Mouse (Mus musculus) layer of hippocampus, adult 2 months (tissue): ENCODE data around the gene Pcsk2. TPM values are rescaled to one million over a fixed set of nuclear protein-coding genes. Genes with fewer than 3 reads are reported as not detected.
A peak's percentile ranks its signal among the peaks of the same experiment; 100 is the strongest.

Experiments used
- DNase-seq, 2 experiments: peaks; one replicate each; pipeline ENCODE4 v3.0.0; 2022; ENCODE audit warnings: low spot score in 2 of 2
- H3K27ac ChIP-seq: fragments of 200-600 bp; 2 replicates; pipeline ENCODE4 v1.8.1; 2022
- H3K4me3 ChIP-seq: fragments of 200-600 bp; 2 replicates; pipeline ENCODE4 v1.8.1; 2022; ENCODE audit warnings: mild to moderate bottlenecking
- CTCF ChIP-seq: fragments of 200-600 bp; conservative IDR thresholded peaks from 2 replicates; pipeline ENCODE4 v1.8.1; 2022; ENCODE audit warnings: antibody characterized with exemption, mild to moderate bottlenecking, moderate library complexity
- total RNA-seq, 2 experiments: library from RNA; stranded (reverse); gene quantifications; 2 replicates each; pipeline ENCODE4 v1.2.3; 2021

The Pcsk2 gene
- total RNA-seq, 2 experiments from 2014 or later: 168 to 172 TPM

DNA sequence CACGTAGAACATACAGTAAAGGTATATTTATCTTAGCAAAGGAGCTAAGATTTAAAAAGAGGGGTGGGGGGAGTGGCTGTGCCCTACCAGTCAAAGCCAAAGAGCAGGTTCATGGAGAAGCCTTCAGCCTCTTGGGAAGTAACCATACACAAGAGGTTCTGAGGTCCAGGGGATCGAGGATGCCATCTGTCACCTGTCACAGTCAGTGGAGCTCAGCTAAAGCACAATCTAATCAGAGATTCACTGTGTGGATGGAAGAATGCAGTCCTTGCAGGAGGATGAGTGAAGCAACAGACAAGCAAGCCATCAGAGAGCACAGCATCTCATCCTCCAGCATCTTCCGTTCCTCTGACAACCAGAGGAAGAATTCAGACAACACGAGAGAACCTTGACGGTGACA is 244.0 kb downstream of the Pcsk2 start:
- no peak for TF ChIP-seq CTCF
- no peak for DNase-seq
- Histone ChIP-seq H3K4me3 (no peak overlapping the region), H3K27ac (no peak overlapping the region)

DNA sequence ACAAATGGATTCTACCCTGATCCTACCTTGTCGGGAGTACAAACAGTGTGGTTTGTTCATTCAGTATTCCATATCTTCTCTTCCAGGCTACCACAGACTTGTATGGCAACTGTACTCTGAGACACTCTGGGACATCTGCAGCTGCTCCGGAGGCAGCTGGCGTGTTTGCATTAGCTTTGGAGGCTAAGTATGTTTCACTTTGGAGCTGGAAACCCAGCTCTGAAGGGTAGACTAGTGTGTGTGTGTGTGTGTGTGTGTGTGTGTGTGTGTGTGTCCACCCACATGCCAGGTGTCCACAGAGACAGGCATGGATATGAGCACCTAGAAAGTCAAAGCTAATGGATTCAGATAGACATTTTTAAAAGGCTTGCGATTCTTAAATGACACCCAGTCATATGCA is 249.9 kb downstream of the Pcsk2 start:
- no peak overlapping the region for H3K4me3 ChIP-seq
- TF ChIP-seq CTCF: no peak
- H3K27ac ChIP-seq: no peak overlapping the region
- DNase-seq: peak; percentile 15 to 39

DNA sequence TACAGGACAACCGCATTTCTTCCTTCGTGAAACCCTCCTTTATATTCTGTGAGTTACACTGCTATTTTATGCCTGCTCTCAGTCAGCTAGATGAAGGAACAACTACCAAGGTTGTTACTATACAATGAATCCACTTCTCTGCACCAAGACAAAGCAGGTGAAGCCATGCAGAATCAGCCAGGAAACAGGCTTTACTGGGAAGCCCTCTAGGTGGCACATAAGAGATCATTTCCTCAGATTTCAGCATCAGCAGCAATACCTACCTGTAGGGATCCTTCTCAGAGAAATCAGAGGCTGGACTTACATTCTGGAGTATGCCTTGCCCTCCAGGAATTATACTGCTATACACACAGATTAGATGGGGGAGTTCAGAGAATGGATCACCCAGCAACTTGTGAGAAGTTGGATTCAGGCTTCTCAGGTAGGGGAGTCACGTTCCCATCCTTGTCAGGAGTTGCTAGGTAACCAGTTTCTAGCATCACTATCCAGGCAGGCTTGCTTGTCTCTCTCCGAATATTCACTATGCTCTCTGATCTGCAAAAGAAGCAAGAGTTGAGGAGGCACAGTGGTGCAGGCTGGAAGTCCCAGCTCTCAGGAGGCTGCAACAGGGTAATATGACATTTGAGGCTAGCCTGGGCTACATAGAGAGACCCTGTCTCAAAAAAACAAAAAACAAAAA is 250.5 kb downstream of the Pcsk2 start:
- no peak overlapping the region for H3K27ac ChIP-seq
- H3K4me3 ChIP-seq: no peak overlapping the region
- no peak for DNase-seq
- peak; percentile 36 for TF ChIP-seq CTCF

DNA sequence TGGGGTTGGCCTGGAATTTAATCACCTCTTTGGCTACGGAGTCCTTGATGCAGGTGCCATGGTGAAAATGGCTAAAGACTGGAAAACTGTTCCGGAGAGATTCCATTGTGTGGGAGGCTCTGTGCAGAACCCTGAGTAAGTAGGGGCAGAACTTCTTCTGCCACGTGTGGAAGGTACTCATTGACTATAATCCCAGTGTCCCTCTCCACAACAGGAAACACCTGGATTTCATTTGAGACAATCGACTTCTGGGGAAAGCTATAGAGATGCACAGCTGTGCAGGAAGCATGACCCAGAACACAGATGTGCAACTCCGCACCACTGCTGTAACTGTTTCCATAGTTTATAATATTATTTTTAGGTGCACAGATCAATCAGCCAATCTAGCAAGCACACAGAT is 255.1 kb downstream of the Pcsk2 start:
- no peak for TF ChIP-seq CTCF
- Histone ChIP-seq H3K27ac (no peak overlapping the region), H3K4me3 (no peak overlapping the region)
- DNase-seq: no peak

DNA sequence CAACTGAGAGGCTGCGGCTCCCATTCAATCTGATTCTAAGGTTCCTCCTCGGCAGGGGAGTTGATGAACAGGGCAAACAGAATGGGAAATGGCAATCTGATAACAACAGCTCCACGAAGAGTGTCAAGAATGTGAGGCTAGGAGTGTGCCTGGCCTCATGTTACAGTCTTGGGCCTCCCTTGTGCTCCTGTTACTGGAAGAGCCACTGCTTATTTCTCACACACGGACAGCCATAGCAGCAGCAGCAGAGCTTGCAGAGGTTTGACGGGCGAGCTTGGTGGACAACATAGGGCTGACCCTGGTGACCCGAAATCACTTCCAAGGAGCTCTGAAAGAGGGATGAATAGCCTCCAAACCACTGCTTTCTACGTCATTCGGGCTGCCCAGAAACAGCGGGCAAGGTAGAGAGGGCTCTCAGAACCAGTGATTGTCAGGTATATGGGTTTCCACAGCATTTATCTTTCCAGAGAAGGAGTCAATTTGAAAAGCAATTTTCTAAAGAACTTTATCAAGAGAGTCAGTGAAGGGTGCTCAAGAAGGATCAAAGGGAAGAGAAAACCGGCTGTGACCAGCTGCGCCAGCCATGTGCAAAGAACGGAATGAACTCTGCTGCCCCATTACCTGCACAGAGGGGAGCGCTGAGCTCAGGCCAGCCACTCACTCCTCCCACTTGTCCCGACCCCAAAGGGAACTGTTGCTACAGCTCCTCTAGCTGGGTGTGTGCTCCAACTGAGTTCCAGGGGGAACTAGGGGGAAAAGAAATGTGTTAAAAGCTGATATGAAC is 260.4 kb downstream of the Pcsk2 start:
- no peak for DNase-seq
- TF ChIP-seq CTCF: no peak
- Histone ChIP-seq H3K27ac (no peak overlapping the region), H3K4me3 (no peak overlapping the region)

DNA sequence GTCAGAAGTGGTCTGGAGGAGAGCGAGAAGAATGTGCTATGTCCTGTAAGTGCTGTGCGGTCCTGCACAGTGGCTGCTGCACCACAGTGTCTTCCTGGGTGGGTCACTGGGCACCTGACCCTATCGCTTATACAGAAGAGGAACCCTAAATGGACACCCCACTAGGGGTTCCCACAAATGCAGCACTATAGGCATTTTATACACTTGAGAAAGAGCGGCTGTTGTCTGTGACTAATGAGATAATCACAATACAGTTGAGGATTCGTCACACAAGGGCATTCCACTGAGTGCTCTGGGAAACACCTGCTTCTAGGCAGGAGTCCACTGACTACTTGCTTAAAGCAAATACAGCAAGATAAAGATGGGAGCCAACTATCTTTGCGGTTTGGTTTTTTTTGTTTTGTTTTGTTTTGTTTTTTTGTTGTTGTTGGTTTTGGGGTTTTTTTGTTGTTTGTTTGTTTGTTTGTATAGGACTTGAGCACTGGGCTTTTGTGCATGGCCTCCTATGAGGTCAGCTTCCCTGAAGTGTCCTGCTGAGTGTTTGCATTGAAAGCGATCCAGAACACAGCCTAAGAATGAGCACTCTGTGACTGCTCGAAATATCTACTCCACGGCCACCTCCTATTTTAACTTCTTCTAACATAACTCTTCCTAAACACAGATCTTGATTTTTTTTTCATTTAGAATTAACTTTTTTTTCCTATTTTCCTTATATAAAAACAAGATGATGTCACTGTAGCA is 261.1 kb downstream of the Pcsk2 start:
- TF ChIP-seq CTCF: no peak
- no peak overlapping the region for H3K27ac ChIP-seq
- H3K4me3 ChIP-seq: no peak overlapping the region
- no peak for DNase-seq

DNA sequence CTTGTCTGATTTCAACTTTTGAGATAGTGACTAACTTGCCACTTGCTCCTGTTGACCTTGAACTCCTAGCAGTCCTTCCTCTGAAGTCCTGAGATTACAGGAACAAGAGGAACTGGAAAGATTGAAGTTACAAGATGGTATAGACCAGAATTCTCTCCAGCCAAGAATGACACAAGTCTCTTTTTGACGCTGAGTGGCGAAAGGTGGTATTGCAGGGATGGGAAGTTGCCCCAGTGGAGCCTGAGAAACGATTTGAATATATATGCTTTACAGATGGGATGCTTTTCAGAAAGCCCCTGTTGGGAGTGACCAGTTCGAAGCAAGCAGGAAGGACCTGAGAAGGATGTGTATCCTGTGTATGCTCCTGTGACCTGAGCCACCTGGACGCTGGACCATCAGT is 262.8 kb downstream of the Pcsk2 start:
- peak; percentile 70 for TF ChIP-seq CTCF
- H3K4me3 ChIP-seq: no peak overlapping the region
- no peak overlapping the region for H3K27ac ChIP-seq
- no peak for DNase-seq

DNA sequence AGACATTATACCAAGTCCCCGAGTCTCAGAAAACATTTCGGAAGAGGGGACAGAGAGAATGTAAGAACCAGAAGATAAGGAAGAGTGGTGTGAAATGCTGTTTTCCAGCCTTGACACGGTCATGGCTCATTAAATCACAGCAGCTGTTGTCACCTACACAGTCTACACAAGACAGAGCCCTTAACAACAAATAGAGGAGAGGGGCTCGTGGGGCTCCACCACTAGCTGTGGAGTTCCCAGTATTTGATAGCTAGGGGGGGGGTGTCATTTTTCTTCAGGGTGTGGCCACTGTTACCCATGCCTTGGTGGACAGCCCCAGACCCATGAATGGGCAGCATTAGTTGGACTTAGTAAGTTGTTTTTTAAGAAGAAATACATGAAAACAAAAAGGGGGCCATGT is 266.3 kb downstream of the Pcsk2 start:
- no peak for TF ChIP-seq CTCF
- no peak overlapping the region for H3K27ac ChIP-seq
- no peak for DNase-seq
- H3K4me3 ChIP-seq: no peak overlapping the region

DNA sequence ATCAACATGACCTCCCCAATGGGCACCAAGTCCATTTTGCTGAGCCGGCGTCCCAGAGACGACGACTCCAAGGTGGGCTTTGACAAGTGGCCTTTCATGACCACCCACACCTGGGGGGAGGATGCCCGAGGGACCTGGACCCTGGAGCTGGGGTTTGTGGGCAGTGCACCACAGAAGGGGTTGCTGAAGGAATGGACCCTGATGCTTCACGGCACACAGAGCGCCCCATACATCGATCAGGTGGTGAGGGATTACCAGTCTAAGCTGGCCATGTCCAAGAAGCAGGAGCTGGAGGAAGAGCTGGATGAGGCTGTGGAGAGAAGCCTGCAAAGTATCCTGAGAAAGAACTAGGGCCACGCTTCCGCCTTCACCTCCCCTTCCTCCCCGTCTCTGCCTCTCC is 267.5 kb downstream of the Pcsk2 start:
- H3K4me3 ChIP-seq: no peak overlapping the region
- TF ChIP-seq CTCF: no peak
- no peak for DNase-seq
- H3K27ac ChIP-seq: no peak overlapping the region

DNA sequence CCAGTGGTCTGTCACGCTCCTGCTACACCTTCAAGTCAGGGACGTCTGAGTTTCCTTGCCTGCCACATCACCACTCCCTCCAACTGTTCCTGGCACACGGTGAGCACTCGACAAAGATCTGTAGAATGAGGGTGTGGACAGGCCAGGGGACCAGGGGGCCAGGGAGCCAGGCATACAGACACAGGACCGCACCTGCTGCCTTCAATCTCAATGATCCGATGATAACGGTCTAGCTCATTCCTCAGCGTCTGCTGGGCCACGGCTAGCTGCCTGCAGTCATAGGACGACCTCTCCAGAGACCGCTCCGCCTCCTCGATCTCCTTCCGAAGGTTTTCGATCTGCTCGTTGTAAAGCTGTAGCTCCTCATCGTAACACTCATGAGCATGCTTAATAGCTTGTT is 285.7 kb downstream of the Pcsk2 start:
- no peak overlapping the region for H3K4me3 ChIP-seq
- no peak overlapping the region for H3K27ac ChIP-seq
- no peak for TF ChIP-seq CTCF
- DNase-seq: no peak

DNA sequence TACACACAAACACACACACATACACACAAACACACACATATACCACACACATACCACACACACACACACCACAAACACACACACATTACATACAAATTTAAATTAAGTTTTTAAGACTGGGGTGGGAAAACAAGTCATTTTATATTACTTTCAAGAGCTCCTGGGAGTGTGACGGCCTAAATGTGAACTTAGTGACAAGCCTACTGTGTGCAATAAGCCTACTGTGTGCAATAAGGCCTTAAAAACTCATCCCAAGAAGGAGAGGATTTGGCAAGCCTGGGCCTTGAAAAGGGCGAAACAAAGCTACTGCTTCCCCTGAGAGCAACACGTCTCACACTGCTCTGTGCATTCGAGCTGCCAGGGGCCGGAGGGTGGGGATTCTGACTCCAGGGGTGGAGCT is 286.8 kb downstream of the Pcsk2 start:
- TF ChIP-seq CTCF: no peak
- no peak overlapping the region for H3K27ac ChIP-seq
- no peak overlapping the region for H3K4me3 ChIP-seq
- no peak for DNase-seq

DNA sequence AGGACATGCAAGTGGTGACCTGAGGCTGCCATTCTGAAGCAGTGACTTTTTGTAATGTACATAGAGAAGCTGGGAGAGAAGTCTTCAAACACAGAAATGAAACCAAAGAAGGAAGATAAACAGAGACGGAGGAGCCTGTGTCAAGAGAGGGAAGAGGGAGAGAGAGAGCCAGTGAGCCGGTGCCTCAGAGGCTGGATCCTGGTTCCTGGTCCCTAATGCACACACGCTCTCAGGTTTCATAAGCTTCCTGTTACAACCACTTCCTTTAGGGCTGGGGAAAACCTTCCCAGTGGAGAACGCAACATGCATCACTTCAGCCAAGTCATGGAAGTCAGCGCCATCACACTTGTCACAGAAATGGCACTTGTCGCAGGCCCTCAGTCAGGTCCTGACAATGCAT is 288.1 kb downstream of the Pcsk2 start:
- DNase-seq: no peak
- TF ChIP-seq CTCF: no peak
- H3K4me3 ChIP-seq: no peak overlapping the region
- no peak overlapping the region for H3K27ac ChIP-seq

DNA sequence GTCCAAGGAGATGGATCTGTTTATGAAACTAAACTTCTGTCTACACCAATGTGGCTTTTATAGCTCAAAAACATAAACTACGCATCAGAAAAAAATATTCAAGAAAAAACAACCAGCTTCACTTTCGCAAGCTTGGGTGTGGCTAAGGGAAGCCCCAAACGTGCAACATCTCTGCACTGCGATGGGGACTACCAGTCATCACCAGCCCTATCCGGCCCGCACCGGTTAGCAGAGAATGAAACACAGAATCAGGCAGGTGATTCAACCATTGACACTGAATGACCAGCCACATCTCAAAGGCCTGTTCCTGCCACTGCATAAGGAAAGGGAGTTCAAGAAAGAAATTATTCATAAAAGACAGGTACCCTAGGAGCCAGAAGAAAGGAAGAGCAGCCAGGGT is 289.9 kb downstream of the Pcsk2 start:
- DNase-seq: no peak
- H3K4me3 ChIP-seq: no peak overlapping the region
- no peak for TF ChIP-seq CTCF
- H3K27ac ChIP-seq: no peak overlapping the region
